Mouse (Mus musculus) stomach, embryonic 14.5 days (tissue): ENCODE measurements around the gene Gm21954. TPM values are rescaled to one million over a fixed set of nuclear protein-coding genes. Genes with fewer than 3 reads are reported as not detected.

Experiments used
- ATAC-seq: fragments of 200-750 bp; cut with Nextera tagmentation; 2 replicates; pipeline ENCODE4 v1.8.0; 2017; ENCODE audit warnings: low read depth, moderate TSS enrichment; ENCODE audit not compliant: insufficient number of reproducible peaks, insufficient read depth, low FRiP score
- H3K27ac ChIP-seq: fragments of 300-500 bp; sonication (generic); 2 replicates; pipeline ENCODE4 v1.5.1; 2014; ENCODE audit warnings: mild to moderate bottlenecking, low read length, moderate library complexity, mixed read lengths
- H3K27me3 ChIP-seq: fragments of 300-500 bp; sonication (generic); 2 replicates; pipeline ENCODE4 v1.6.1; 2014; ENCODE audit warnings: low read length, control low read depth, mixed read lengths; ENCODE audit not compliant: control insufficient read depth, insufficient read depth
- H3K36me3 ChIP-seq: fragments of 300-500 bp; sonication (generic); 2 replicates; pipeline ENCODE4 v1.6.1; 2014; ENCODE audit warnings: mild to moderate bottlenecking, control low read depth, low read length, moderate library complexity, mixed read lengths; ENCODE audit not compliant: control insufficient read depth, insufficient read depth
- H3K4me1 ChIP-seq: fragments of 300-500 bp; sonication (generic); 2 replicates; pipeline ENCODE4 v1.6.1; 2014; ENCODE audit warnings: low read length, control low read depth, mixed read lengths; ENCODE audit not compliant: control insufficient read depth, insufficient read depth
- H3K4me2 ChIP-seq: fragments of 300-500 bp; sonication (generic); replicated peaks from 2 replicates; pipeline ENCODE4 v1.6.1; 2014; ENCODE audit warnings: low read depth, low read length, control low read depth
- H3K4me3 ChIP-seq: fragments of 300-500 bp; sonication (generic); 2 replicates; pipeline ENCODE4 v1.5.1; 2014; ENCODE audit warnings: low read depth, low read length, control low read depth
- H3K9ac ChIP-seq: fragments of 300-500 bp; sonication (generic); replicated peaks from 2 replicates; pipeline ENCODE4 v1.6.1; 2014; ENCODE audit warnings: low read depth, mild to moderate bottlenecking, control low read depth, low read length, moderate library complexity, mixed read lengths
- H3K9me3 ChIP-seq: fragments of 300-500 bp; sonication (generic); 2 replicates; pipeline ENCODE4 v1.6.1; 2016; ENCODE audit warnings: low read depth, low read length, control low read depth; ENCODE audit not compliant: control insufficient read depth
- WGBS: fragments of 180-500 bp; shearing (Covaris S2); extraction: QIAGEN DNeasy Blood & Tissue Kit; methylation state at CpG from one replicate; pipeline ENCODE4 v1.1.7; 2014; 5-methylcytosine and 5-hydroxymethylcytosine counted together
- polyA plus RNA-seq: library from polyadenylated mRNA; unstranded; fragments of >200 nt; fragmentation: Nextera tagmentation; extraction: Ambion mirVana; gene quantifications from 2 replicates; pipeline ENCODE4 v1.2.1, GENCODE M21; 2014

The Gm21954 gene
- polyA plus RNA-seq, 1 experiment from 2014 or later = not detected

DNA sequence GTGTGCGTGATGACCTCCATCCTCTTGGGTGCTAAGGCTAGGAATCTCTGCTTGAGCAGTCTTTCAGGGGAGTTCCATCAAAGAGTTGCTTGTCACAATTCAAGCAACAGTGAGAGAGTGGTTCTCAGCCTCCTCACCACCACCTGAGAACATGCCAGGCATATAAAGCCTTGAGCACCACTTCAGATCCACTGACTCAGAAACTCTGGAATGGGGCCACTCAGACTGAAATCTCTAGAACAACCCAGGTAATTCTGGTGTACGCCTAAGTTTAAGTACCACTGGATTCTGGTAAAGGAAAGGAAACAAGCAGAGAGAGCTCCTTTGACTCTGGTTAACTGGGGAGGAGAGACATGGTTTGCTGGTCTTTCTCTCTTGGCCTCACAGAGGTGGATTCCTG lies 19.5 kb downstream of the Gm21954 start:
- Histone ChIP-seq H3K4me1 (no peaks in the 10 kb centered on the region), H3K36me3 (no peaks in the 10 kb centered on the region), H3K4me3 (no peak overlapping the region), H3K27ac (no peak overlapping the region), H3K27me3 (no peaks in the 10 kb centered on the region), H3K9me3 (no peaks in the 10 kb centered on the region), H3K4me2 (no peak overlapping the region), H3K9ac (no peak overlapping the region)
- 95% methylated on average over 2 of the region's 2 CpGs for WGBS
- ATAC-seq = no peak

- Histone ChIP-seq H3K4me2 (no peak overlapping the region), H3K27ac (no peak overlapping the region), H3K4me1 (no peaks in the 10 kb centered on the region), H3K36me3 (no peaks in the 10 kb centered on the region), H3K9ac (no peak overlapping the region), H3K27me3 (no peaks in the 10 kb centered on the region), H3K4me3 (no peak overlapping the region), H3K9me3 (no peaks in the 10 kb centered on the region)
- no peak for ATAC-seq
- WGBS = 82% methylated on average over 3 of the region's 3 CpGs
Measured at GRCm38 (mm10) chr3:55451877-55452276, 20.1 kb downstream of the Gm21954 start.

DNA sequence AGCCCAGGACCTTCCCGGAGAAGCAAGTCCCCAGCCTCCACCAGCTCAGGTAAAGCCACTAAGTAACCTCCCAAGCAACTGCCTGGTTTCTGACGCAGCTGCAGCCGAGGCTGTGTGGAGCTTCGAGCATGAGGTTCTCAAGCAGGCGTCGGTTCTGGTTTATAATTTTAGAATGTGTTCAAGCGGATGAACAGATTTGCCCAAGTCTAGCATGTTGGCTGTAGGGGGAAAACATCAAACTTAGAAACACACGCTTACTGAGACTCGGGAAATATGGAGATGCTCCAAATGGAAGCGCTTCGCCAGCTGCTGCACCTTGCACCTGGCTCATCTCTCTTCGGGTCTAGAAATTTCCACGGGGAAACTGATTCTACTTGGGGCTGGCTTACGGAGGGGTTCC lies 21.0 kb downstream of the Gm21954 start:
- no peak for ATAC-seq
- H3K9me3 ChIP-seq = no peaks in the 10 kb centered on the region
- H3K9ac ChIP-seq = no peak overlapping the region
- H3K36me3 ChIP-seq = no peaks in the 10 kb centered on the region
- no peaks in the 10 kb centered on the region for H3K27me3 ChIP-seq
- no peaks in the 10 kb centered on the region for H3K4me1 ChIP-seq
- no peak overlapping the region for H3K4me3 ChIP-seq
- H3K4me2 ChIP-seq = no peak overlapping the region
- 93% methylated on average over 14 of the region's 14 CpGs for WGBS
- no peak overlapping the region for H3K27ac ChIP-seq

GRCm38 (mm10) chr3:55449148-55449547 lies 22.9 kb downstream of the Gm21954 start:
- no peak overlapping the region for H3K4me2 ChIP-seq
- no peaks in the 10 kb centered on the region for H3K27me3 ChIP-seq
- no peaks in the 10 kb centered on the region for H3K9me3 ChIP-seq
- no peak for ATAC-seq
- no peaks in the 10 kb centered on the region for H3K4me1 ChIP-seq
- no peak overlapping the region for H3K27ac ChIP-seq
- H3K4me3 ChIP-seq = no peak overlapping the region
- no peaks in the 10 kb centered on the region for H3K36me3 ChIP-seq
- WGBS = 89% methylated on average over 2 of the region's 2 CpGs
- no peak overlapping the region for H3K9ac ChIP-seq

DNA sequence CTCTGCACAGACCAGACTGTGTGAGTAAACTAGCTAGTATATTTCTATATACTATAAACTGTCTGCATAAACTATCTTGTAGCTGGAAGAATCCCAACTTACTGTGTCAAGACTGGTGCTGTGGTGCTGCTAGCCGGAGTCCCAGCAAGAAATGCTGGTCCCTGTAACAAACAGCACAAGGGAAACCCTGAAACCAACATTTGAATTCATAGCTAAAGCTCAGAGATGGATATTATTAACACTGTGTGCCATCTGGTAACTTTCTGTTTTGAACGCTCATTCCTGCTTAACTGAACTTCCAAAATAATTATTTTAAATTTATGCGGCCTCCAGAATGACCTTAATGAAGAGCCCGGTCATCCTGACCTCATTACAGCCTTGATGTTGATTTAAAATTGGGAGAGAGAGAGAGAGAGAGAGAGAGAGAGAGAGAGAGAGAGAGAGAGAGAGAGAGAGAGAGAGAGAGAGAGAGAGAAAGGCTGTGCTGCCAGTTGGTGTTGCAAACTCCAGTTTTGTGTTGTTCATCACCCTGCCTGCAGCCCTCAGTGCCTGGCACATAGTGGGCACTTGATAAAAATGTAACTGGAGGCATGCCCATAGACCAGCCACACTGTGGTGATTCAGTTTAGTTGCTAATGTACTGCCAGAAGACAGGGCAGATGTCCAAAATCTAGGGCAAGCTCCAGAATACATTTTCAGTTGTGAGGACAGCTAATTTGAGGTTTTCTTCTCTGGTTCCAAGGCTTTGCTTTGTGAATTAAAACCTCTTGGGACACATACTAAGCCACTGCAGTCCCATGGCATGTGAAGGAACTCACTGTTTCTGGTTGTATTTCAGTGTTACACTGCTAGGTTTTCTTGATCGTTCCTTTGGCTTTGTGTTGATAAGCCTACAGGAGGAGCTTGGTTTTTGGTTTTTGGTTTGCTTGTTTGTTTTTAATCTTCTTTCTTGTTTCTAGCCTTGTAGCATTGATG lies 24.2 kb downstream of the Gm21954 start:
- Histone ChIP-seq H3K27ac (no peak overlapping the region), H3K9ac (no peak overlapping the region), H3K36me3 (no peaks in the 10 kb centered on the region), H3K4me3 (no peak overlapping the region), H3K4me1 (no peaks in the 10 kb centered on the region), H3K4me2 (no peak overlapping the region), H3K27me3 (no peaks in the 10 kb centered on the region), H3K9me3 (no peaks in the 10 kb centered on the region)
- ATAC-seq = no peak
- WGBS = 86% methylated on average over 5 of the region's 5 CpGs

- WGBS = 84% methylated on average over 7 of the region's 7 CpGs
- H3K27me3 ChIP-seq = no peaks in the 10 kb centered on the region
- no peaks in the 10 kb centered on the region for H3K4me1 ChIP-seq
- H3K27ac ChIP-seq = no peak overlapping the region
- ATAC-seq = no peak
- H3K4me2 ChIP-seq = no peak overlapping the region
- no peaks in the 10 kb centered on the region for H3K36me3 ChIP-seq
- H3K9ac ChIP-seq = no peak overlapping the region
- no peaks in the 10 kb centered on the region for H3K9me3 ChIP-seq
- no peak overlapping the region for H3K4me3 ChIP-seq
Measured at GRCm38 (mm10) chr3:55446681-55447080, 25.3 kb downstream of the Gm21954 start.

DNA sequence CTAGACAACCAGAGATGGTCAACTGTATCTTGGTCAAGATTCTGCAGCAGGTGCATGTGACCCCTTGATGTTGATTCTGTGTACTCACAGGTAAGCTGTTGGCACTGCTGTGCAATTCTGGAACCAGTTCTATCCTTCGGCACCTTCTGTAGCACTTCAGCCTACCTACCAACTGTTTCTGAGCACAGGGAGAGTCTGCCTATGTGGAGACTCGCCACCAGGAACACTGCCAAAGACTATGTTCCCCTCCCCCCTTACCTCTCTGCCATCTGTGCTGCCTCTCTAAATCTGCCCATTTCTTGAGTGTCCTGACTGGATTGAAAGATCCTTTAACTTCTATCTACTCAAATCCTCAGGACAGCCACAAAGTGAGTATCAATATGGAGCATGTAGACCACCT lies 28.3 kb downstream of the Gm21954 start:
- H3K4me1 ChIP-seq = 0 out of 2 replicates have a peak, but pooled peaks cover 4% of the 10 kb centered on the region
- no peaks in the 10 kb centered on the region for H3K36me3 ChIP-seq
- H3K4me3 ChIP-seq = no peak overlapping the region
- WGBS = 85% methylated on average over 2 of the region's 2 CpGs
- no peak for ATAC-seq
- no peak overlapping the region for H3K4me2 ChIP-seq
- H3K9me3 ChIP-seq = no peaks in the 10 kb centered on the region
- H3K9ac ChIP-seq = no peak overlapping the region
- no peak overlapping the region for H3K27ac ChIP-seq
- no peaks in the 10 kb centered on the region for H3K27me3 ChIP-seq

DNA sequence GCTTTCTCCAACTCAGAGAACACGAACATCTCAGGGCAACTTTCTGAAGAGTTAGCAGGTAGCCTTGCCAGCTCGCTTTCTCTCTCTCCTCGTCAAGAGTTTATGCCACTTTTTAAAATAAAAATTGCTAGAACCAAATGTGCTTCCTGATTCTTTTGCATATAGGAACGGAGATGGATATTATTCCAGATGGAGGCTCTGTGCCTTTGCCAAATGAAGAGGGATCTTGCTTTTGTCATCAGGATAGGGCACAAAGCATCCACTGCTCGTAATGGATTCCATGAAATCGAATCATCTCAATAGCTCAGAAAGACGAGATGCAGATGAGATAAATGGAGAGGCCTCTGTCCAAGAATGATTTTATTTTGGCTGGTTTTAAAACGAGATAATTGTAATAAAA lies 28.7 kb downstream of the Gm21954 start:
- ATAC-seq = no peak
- H3K9me3 ChIP-seq = no peaks in the 10 kb centered on the region
- WGBS = 80% methylated on average over 8 of the region's 8 CpGs
- 0 out of 2 replicates have a peak, but pooled peaks cover 4% of the 10 kb centered on the region for H3K4me1 ChIP-seq
- H3K27me3 ChIP-seq = no peaks in the 10 kb centered on the region
- H3K27ac ChIP-seq = no peak overlapping the region
- no peak overlapping the region for H3K4me2 ChIP-seq
- no peak overlapping the region for H3K4me3 ChIP-seq
- H3K36me3 ChIP-seq = no peaks in the 10 kb centered on the region
- no peak overlapping the region for H3K9ac ChIP-seq
